Mouse (Mus musculus): Measurements from ENCODE around the gene Tgtp2.
"Not testable (repeated sequence)": the region's sequence is repeated elsewhere in the genome, so short reads cannot be mapped to it uniquely, and the experiment has no call there.

Gene Tgtp2

DNA sequence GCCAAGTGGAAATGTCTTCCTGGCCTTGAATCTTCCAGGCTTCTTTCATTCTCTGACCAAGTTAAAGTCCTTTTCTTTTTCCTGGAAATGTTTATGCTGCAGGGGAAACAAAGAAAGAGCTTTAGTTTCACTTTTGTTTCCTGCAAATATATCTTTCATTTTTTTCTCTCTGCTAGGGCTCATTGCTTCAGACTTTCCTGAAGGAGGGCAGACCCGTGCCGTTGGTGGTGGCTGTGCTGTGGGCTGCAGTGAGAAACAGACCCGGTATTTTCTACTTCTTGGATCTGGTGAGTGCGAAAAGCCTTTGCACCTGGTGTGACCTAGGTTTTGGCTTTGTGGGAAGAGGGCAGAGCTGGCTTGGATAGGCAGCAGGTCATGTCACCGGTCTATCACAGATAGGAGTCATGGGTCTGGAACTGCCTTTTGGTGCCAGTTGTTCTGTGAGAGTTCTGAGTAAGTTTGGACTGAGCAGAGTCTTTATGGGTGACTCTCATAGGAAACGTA lies 22.9 kb upstream of the Tgtp2 start:
- no peak for DNase-seq (ENCODE audit: extremely low read depth, low read depth)

DNA sequence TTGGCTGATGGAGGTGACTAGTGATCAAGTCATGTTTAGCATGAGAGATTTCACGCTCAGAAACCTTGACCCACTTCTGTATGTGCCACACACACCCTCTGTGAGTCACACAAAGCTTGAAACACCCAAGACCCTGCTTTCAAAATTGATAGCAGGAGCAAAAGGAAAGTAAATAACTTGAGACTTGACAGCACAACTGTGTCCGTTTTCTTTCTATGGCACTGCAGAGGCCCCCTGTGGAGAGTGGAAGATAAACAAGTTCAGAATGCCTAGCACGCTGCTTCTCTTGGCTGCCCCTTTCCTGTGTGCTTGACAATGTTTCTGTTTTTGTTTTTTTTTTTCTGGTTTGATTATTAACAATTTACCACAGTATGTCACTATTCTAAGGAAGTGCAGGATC lies 20.9 kb upstream of the Tgtp2 start:
- DNase-seq (ENCODE audit: extremely low read depth, low read depth): no peak

DNA sequence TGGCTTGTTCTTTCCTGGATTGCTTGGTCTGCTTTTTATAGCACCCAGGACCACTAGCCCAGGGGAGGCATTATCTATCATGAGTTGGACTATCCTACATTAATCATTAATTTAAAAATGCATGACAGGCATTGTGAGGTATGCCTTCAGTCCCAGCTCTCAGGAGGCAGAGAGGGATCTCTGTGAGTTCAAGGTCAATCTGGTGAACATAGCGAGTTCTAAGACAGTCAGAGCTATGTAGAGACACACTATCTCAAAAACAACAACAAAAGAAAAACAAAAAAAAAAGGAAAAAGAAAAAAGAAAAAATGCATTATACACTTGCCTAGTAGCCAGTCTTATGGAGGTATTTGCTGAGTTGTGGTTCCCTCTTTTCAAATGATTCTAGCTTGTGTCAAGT lies 20.4 kb upstream of the Tgtp2 start:
- DNase-seq (ENCODE audit: extremely low read depth, low read depth): no peak

DNA sequence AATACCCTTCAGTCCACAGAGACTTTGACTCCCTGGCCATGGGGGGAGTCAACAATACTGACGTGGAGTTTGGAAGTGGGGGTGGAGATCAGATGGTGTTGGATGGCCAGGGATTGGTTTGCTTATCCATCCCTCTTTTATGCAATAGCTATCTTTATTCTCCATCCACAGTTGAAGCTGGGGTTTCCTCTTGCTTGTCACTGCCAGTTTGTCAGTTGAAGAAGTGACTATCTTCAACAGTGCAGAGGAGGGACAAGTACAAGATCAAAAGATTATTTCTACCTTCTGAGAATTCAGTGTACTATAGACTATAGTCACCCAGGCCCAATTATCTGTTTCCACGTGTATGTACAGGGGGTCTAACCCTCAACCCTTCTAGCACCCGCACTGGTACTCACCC lies 19.8 kb upstream of the Tgtp2 start:
- DNase-seq (ENCODE audit: extremely low read depth, low read depth): peak; percentile 55

DNA sequence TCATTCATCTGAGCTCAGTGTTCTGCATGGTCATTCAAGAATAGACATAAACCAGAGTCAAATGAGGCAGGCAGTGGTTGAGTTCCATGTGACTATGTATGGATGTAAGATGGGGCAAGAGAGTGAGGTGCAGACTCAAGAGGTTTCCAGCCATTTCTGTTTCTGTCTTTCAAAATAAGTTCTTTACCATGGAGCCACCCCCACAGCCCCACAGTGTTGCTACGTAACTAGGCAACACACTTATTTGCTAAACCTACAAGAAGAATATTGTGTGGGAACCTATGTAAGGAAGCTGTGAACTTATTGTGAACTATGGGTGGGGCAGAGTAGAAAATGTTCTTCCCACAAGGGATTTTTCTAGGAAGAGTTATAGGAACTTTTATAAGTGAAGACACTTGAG lies 19.1 kb upstream of the Tgtp2 start:
- DNase-seq (ENCODE audit: extremely low read depth, low read depth): no peak

DNA sequence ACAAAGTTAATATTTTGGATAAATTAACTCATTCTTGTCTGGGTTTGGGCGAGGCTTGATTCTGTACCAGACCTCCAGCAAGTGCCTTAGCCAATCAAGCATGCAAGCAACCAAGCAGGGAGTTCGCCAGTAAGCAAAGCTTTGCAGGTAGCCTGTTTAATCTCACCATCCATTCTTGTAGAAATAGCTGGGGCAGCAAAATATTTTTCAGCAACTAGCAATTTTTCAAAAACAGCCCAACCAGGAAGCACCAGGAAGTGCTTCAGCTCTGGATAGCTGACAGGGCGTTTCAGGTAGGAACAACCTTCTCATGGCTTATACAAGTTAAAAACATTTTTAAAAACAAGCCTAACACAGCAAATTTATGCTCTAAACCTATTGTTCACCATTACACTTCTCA lies 17.9 kb upstream of the Tgtp2 start:
- DNase-seq (ENCODE audit: extremely low read depth, low read depth): no peak

DNA sequence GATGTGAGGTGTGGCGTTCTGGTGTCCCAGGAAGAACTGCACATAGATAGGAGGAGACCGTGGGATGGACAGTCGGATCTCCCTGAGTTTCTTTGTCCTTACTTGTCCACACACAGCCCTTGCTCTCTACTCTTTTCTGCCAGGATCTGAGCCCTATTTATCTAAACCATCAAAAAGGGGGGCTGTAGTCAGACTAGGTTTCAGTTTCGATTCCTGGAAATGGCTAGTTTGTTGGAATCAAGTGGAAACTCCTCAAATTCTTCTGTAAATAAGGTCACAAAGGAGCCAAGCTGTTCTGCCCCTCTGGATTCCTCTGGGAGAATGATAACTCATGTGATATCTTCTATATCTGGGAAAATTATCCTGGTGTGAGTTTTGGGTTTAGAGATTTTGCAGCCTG lies 17.4 kb upstream of the Tgtp2 start:
- DNase-seq (ENCODE audit: extremely low read depth, low read depth): no peak

DNA sequence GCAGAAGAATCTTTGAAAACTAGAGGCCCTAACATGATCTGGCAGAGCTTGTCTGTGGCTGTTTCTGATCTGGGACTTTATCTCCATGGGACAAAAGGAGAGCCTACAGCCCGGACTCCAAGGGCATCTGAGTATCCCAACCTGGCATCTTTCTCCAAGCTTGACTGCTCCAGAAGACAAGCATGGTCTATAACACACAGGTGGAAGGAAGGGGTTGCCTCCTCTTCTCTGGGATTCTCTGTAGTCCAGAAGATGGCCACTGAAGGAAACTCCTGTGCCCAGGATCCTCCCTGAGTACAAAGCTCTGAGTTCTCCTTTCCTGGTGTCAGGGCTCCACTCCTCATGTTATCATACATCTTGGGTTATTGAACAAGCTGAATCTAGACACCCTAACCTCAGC lies 16.6 kb upstream of the Tgtp2 start:
- no peak for DNase-seq (ENCODE audit: extremely low read depth, low read depth)

DNA sequence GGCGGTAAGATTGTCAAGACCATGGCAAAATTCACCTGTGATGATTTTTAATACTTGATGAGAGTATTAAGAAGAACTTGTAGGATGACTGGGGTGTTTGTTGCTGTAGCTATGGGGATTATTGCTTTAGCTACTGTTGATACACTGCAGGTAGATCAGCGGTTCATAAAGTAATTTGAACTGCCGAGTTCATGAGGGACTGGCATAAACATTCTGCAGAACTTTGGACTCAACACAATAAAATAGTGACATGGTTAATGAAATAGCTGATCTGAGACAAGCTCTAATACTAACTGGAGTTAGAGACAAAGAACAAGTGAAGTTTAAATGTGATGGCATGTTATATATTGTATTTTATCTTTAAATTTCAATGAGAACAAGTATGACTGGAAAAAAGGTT lies 14.7 kb upstream of the Tgtp2 start:
- DNase-seq (ENCODE audit: extremely low read depth, low read depth): no peak

DNA sequence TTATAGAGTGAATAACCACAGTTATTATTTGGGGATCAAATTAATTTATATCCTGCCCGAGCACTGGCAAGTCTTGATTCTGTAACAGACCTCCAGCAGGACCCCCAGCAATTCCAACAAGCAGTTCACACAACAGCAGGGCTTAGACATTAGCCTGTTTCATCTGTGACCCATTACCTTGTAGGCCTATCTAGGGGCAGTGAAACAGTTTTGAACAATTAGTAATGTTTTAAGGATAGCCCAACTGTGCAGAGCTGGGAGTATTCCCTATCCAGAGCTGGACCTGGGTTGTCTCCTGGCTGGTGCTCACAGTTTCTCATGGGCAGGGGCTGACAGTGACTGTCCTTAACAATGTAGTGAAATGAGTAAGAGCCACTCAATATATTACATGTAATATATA lies 13.0 kb upstream of the Tgtp2 start:
- DNase-seq (ENCODE audit: extremely low read depth, low read depth): no peak

DNA sequence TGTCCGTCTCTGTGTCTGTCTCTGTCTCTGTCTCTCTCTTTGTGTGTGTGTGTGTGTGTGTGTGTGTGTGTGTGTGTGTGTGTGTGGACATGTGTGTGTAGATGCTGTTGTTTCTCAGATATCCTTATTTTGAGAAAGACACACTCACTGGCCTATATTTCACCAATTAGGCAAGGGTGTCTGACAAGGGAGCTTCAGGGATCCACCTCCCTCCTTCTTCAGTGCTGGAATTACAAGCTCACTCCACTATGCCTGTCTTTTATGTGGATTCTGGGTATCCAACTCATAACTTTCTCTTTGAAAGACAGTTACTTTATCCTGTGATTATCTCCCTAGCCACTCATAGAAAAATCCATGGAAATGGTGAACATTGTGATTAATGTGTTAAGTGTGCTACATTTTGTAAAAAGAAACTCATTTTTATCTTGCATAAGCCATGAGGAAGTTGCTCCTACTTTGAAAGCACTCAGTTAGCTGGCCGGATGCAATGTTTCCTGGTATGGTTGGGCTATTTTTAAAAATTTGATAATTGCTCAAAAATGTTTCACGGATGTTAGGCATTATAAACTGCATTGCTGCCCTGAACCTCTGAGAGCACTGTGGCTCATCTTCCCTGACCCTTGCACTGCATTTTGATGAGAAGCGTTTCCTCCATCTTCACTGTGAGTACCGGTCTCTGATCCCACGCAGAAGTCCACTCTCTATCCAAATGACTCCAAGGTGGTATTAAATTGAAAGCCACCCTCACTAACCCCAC lies 12.2 kb upstream of the Tgtp2 start, which contains the start of gene Ifi47:
Ifi47 (plus strand) TSS at position 587 of the 757 bp plus-strand sequence.
- peak; percentile 74 for DNase-seq (ENCODE audit: extremely low read depth, low read depth)

DNA sequence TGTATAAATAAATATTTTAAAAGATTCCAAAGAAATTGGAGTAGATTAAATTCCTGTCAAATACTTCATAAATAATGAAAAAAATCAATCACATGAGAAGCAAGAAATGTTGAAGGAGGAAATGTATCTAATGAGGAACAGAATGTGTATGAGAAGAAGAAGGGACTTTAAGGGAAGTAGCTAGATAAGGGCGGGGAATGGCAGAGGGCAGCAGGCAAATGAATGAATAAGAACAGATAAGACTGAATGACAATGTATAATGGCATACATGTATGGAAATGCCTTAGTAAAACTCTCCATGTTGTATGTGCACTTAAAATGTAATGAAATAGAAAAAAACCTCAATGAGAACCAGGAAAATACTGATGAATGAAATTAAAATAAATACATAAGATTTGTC lies 4.4 kb upstream of the Tgtp2 start:
- peak; percentile 57 for DNase-seq (ENCODE audit: extremely low read depth, low read depth)

DNA sequence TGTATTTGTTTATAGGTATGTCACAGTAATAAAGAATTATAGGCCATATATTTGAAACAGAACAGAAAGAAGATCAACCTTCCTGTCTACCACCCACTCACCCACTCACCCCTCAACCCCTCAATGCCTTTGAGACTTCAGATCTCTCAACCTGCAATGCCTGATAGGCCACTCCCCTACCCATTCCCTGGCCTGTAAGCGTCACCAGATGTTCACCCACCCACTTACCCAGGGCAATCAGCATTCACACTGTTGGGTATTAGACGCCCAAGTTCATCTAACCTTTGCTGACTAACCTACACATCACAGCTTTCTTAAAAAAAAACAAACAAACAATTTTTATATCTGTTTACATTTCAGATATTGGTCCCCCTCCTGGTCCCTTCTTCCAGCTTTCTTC lies 2.1 kb downstream of the Tgtp2 start:
- not testable (repeated sequence) for DNase-seq (ENCODE audit: extremely low read depth, low read depth)

DNA sequence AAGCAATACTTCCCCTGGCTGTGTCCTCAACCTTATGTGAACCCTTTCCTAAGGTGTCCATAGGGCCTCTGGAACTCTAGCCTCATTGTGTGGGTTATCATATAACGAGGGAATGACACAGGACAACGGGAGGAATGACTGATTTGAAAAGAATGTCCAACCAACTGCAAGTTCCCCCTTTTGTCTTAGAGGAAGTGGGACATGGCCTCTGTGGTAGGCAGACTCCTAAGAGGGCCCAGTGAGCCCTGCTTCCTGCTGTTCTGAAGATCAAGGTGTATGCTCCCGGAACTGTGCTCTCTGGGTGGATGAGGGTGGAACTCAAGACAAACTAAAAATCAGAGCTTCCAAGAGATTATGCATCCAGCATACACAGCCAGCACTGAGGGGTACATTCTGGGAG lies 3.9 kb downstream of the Tgtp2 start:
- DNase-seq (ENCODE audit: extremely low read depth, low read depth): not testable (repeated sequence)

DNA sequence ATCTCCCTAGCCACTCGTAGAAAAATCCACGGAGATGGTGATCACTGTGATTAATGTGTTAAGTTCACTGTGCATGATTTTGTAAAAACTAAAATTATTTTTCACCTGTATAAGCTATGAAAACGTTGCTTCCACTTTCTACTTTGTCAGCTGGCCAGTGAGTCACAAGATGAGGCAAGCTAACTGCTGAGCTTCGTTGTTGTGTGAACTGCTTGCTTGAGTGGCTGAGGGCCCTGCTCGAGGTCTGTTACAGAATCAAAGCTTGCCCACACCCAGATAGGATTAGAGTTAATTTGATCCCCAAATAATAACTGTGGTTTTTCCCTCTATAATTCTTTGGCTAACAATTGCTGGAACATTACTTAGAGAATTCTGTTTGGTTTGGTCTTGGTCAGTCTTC lies 12.1 kb downstream of the Tgtp2 start:
- DNase-seq (ENCODE audit: extremely low read depth, low read depth): not testable (repeated sequence)

DNA sequence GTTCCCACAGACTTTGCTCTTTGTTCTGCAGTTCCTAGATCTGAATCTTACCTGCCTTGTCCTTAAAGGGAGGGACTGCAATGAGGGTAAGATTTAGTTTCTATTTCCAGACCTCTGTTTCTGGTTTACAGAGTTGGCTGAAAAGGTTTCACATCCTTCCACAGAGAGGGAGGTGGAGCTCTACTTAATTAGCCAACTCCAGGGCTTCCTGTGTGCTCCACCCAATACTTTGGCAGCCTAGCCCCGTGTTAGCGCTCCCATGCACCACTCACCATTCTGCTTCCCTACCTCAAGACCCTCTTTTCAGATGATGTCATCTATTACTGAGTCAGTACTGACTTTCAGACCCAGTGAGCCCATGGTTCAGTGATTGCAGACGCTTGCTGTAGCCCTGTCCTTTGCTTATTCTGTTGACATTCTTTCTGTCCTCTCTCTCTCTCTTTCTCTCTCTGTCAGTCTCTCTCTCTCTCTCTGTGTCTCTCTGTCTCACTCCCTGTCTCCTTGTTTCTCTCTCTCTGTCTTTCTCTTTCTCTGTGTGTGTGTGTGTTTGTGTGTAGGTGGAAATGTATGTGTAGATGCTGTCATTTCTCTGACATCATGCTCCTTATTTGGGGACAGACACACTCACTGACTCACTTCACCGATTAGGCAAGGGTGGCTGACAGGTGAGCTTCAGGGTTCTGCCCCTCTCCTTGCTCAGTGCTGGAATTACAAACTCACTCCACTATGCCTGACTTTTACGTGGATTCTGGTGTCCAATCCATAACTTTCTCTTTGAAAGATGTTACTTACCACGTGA lies 12.7 kb downstream of the Tgtp2 start, which contains the start of gene 9930111J21Rik2:
9930111J21Rik2 (minus strand) TSS at position 150 of the 799 bp plus-strand sequence.
- not testable (repeated sequence) for DNase-seq (ENCODE audit: extremely low read depth, low read depth)

DNA sequence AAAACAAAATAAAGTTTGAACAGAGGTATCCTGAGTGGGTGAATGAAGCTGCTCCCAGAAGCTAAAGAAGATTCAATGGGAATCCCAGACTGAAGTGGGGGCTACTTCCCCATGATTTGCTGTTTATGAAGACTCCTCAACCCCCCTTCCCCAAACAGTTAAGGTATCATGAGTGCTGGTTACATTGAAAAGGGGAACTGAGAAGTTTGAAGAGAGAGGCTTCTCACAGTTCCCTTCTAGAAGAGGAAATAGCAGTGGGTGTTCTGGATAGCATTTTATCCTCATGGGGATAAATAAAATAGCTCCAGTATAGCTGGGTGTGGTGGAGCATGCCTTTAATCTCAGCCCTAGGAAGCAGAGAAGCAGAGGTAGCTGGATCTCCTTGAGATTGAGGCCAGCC lies 13.9 kb downstream of the Tgtp2 start:
- not testable (repeated sequence) for DNase-seq (ENCODE audit: extremely low read depth, low read depth)

DNA sequence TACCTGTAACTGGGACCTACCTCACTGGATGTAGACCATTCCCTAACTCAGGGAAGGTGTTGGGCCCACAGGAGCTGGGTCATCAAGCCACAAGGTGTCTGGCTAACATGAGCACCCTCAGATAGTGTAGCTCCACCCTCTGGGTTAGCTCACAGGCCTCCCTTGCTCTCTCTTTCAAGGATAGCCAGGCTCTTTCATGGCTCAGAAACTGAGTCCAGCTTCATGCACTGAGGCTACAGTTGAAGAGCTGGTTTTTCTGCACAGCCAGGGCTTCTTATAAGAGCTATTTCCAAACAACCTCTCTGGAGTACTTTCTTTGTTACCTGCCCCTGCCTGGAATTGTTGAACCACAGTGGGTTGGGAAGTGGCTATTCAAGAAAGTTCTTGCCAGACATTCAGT lies 51.9 kb downstream of the Tgtp2 start:
- not testable (repeated sequence) for DNase-seq (ENCODE audit: extremely low read depth, low read depth)

Measured in MEL-GATA-1-ER (cell line).